Mouse (Mus musculus) cortical plate, adult 2 months (tissue): ENCODE measurements around the gene Spata2.

ENCODE experiments used
- CTCF ChIP-seq: fragments of 200-500 bp; IDR thresholded peaks from 2 replicates; pipeline ENCODE4 v1.5.1; 2011; ENCODE audit warnings: mild to moderate bottlenecking, control low read depth, low read length; ENCODE audit not compliant: insufficient read depth; ENCODE audit errors: extremely low read depth
- POLR2A ChIP-seq: fragments of 200-500 bp; IDR thresholded peaks from 2 replicates; pipeline ENCODE4 v1.6.1; 2011; ENCODE audit warnings: mild to moderate bottlenecking, low read length, control low read depth; ENCODE audit not compliant: insufficient read depth; ENCODE audit errors: extremely low read depth

DNA sequence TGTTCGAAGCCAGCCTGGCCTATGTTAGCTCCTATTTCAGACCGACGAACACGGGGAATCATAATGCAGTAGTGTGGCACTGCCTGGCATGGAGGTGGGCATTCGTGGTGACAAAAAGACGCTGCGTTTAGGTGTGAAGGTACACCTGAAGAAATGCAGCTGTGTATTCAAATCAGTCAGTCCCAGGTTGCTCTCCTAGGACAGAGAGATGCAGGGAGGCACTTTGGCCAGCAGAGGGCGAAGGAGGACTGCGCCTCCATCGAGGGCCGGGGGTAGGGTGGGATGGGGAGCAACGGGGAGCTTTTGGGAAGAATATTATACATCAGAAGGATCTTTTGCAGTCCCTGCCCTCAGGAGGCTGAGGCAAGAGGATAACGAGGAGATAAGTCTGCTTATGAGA lies 39.4 kb upstream of the Spata2 start:
- TF ChIP-seq POLR2A (no peak), CTCF (peak; percentile 81)
